Mouse (Mus musculus) mouse trophoblast stem cell (cell line): ENCODE measurements around the gene Atp6v0d1.
"Not testable (repeated sequence)": the region's sequence is repeated elsewhere in the genome, so short reads cannot be mapped to it uniquely, and the experiment has no call there.

ENCODE experiments used
- in situ Hi-C, 2 experiments: fragments of 300-500 bp; cut with MseI, MboI; formaldehyde crosslinking; loops; 2 replicates in 1 of 2; 3 replicates in 1 of 2; pipeline ENCODE4 v1.15.1; 2025

Atp6v0d1 gene

DNA sequence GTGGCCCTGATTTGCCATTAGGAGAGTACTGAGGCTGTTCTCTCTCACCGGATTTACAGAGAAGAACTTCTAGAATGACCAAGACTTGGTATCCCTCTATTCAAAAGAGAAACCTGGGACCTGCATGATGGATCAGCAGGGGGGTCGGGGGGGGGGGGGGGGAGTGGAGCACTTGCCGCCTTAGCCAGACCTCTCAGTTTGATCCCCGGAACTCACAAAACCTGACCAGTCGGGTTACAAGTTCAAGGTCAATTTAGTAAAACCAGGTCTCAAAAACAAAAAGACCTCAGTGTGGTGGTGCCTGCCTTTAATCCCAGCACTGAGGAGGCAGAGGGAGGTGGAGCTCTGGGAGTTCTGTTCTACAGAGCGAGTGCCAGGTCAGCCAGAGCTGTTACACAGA is 8.9 kb upstream of the Atp6v0d1 start:
- in situ Hi-C loops, result no loop called here

DNA sequence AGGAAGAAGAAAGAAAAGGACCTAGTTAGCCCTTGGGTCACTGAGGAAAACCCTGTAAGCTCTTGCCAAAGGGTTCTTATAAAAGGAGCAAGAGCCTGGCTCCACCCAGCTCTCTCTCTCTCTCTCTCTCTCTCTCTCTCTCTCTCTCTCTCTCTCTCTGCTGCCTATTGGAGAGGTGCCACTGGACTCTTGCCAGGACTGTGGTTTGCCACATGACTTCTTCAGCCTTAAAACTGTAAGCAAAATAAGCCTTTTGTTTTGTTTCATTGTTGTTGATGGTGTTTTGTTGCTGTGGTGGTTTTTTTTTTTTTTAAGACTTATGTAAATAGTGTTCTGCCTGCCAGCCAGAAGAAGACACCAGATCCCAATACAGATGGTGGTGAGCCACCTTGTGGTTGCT is 7.6 kb upstream of the Atp6v0d1 start:
- in situ Hi-C loops, result no loop called here

DNA sequence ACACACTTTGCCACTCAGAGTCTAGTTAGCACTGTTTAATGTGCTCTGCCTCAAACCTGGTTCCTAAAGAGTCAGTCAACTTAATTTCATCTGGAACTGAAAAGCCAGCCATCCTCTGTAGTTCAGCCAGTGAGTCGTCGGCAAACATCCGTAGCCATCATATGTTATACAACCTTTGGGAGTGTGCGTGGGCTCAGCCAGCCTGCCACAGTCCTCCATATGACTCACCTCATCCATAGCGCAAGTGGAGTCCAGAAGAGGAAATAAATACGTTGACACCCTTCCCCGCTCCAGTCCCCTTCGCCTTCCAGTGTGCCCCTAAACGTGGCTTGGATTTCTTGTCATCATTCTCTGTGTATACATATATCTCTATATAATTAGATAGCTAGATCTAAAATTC is 6.0 kb upstream of the Atp6v0d1 start:
- in situ Hi-C loops, result no loop called here

DNA sequence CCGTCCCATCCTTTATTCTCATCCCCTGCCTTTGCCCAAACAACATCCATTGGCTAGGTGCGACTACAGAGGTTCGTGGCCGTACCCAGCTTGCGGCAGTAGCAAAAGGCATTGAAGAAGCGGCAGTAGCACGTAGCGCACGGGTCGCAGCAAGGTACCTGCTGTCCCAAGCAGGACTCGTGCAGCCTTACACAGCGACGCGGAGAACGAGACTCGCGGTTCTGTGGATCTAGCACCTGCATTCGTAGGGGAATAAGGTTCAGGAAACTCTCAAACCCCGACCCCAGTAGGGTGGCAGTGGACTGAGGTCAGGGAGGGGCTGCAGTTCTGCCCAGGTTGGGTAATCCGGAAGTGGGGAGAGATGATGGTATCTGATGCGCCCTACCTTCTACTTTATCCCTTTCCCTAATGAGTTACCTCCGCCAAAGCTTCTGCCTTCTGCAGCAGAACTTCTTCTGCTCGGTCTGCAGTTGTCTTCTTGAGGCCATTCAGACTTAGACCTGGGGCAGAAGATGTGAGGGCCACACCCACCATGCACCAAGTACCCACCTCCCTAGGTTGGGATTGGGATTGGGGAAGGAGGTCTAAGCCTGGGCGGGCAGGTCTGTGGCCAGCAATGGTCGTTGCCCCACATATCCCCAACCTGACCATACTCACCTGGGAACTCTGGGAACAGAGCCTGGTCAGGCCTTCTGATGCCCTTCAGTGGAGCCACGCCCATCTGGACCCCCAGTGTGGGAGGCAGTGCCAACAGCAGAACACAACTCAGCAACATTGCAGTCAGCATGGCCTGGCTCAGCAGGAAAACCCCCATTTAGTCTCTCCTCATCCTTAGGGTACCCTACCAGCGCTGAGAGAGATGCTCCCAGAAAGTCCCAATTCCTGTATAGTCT is 1.1 kb upstream of the Atp6v0d1 start:
- in situ Hi-C loops, result no loop called here

DNA sequence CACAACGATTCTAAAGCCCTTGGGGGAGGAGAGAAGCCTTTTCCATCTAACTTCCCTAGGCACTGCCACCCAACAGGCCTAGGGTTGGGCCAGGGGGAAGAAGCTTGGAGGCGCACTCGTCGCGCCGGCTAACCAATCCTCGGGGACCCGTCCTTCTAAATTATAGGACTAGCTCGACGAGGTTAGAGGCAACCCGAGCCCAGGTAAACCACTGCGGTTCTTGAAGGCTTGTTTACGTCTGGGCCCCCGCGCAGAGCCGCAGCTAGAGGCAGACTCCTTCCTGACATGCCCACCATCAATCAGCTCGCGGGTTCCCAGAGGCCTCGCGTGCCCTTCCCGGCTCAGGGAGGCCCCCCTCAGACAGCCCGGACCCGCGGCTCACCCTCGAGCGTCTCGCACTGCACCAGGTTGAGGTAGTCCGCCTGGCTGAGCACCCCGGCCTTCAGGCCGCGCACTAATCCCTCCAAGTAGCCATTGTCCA is 406 bp downstream of the Atp6v0d1 start:
- in situ Hi-C loops, result no loop called here

DNA sequence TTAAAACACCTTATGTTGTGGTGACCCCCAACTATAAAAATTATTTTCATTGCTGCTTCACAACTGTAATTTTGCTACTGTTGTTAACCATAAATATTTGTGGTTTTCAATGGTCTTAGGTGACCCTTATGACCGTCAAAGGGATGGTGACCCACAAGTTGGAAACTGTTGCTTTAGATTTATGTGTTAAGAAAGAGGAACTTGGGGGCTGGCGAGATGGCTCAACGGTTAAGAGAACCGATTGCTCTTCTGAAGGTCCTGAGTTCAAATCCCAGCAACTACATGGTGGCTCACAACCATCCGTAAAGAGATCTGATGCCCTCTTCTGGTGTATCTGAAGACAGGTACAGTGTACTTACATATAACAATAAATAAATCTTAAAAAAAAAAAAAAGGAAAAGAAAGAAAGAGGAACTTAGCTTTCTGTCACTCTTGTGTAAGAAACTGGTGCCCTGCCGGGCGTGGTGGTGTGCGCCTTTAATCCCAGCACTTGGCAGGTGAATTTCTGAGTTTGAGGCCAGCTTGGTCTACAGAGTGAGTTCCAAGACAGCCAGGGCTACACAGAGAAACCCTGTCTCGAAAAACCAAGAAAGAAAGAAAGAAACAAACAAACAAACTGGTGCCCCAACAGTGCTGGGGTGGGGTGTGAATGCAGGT is 1.1 kb downstream of the Atp6v0d1 start:
- in situ Hi-C loops, result not testable (repeated sequence)

DNA sequence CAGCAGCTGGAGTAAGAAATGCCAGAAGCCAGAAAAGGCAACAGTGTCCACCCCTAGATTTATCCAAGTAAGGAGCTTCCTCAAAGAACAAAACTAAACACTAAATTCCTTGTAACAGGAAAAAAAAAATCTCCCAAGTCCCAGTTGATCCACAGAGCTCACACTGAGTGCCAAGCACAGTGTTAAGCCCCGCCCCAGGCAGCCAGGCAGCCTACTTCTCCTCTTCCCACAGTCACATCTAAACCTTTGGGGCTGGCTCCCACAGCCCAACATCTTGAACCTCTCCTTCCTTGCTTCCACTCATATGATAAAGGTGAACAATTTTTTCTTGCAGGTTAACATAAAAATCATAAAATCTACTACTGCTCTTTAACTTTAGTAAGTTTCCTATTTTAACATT is 2.0 kb downstream of the Atp6v0d1 start:
- in situ Hi-C loops, result no loop called here

DNA sequence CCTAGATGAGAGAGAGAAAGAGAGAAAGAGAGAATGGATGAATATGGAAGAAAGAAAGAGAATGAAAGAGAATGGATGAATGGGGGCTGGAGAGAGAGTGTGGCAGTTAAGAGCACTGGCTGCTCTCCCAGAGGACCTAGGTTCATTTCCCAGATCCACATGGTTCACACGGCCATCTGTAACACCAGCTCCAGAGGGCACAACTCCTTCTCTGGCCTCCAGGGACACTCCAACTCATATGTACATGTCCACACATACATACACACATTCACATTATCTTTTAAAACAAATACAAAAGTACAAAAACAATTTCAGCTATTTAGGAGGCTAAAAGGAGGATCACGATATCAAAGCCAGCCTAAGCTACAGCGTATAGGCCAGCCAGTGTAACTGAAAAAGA is 3.0 kb downstream of the Atp6v0d1 start:
- in situ Hi-C loops, result no loop called here

DNA sequence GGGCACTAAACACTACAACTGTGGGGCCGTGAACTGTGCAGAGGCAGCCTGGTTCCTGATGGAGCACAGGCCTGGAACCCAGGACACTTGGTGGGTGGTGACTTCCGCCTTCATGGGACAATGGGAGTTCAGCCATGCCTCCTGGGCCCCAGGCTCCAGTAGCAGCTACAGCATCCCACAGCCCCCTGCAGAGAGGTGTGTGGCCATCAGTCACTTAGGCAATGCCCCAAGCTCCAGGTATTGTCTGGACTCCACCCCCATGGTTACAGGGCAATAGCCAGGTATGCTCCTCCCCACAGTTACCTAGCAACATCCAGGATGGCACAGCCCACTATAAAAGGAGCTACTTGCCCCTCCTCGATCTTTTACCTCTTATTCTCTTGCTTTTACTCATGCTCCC is 10.6 kb downstream of the Atp6v0d1 start:
- in situ Hi-C loops, result no loop called here

DNA sequence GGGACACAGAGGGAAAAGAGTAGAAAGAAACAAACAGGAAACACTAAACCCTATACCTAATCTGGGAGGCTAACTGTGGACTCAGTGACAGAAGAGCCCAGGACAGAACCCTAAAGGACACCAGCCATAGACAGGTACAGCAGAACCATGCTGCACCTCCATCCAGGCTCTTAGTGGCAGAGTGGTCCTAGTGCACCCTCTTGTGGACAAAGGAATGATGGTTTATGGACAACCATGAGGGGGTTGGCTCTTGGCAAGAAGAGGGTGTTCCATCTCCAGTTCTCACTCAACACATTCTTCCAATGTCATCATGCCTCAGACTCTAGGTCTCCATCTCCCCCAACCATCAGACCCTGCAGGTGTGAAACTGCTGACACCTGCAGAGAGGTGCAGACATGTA is 11.8 kb downstream of the Atp6v0d1 start:
- in situ Hi-C loops, result no loop called here

DNA sequence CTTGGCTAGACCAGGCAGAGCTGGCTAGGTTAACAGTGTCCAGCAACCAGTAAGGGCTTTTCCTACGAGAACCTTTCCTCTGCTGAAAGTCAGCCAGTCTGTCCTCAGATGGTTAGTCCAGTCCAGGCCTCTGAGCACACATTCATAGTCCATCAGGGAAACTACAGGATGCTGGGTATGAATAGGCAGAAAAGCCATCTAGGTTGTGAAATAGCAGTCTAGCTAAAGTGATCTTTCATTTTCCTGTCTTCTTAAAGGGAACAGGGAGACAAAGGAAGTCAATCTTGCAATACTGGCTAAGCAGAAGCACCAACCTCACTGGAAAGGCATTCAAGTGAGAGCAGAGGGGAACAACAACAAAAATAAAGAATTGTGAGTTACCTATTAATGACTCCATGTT is 13.0 kb downstream of the Atp6v0d1 start:
- in situ Hi-C loops, result no loop called here

DNA sequence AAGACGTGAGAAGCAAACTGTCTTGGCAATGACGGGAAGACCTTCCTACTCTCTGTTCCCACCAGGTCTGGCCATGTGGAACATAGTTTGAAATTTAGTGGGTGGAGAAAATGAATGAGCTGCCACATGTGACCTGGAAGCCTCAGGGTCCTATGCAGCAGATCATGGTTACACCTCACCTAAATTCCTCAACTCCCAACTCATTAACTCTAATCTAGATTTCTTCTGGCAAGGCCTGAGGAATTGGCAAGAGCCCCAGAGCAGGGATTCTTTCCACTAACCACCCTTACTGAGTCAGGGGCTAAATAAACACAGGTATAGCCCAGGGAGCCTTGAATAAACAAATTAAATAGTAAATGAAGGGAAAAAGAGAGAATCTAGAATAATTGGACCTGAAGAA is 13.8 kb downstream of the Atp6v0d1 start:
- in situ Hi-C loops, result no loop called here

DNA sequence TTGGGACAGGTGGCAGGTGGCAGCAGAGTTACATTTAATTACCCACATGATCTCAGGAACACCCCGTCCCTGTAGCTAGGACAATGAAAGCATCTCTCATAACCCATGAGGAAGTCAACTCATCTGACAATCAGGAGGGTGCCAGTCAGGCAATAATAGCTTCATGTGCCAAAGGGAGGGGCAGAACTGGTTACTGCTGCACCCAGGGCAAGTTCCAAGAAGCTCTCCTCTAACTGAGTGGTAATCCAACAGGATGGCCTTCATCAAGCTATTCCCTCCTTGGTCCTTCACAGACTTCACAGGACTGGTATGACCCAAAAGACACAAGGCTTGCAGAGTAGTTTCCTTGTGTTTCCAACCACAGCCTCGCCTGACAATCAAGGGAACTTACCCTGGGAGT is 15.8 kb downstream of the Atp6v0d1 start:
- in situ Hi-C loops, result no loop called here

DNA sequence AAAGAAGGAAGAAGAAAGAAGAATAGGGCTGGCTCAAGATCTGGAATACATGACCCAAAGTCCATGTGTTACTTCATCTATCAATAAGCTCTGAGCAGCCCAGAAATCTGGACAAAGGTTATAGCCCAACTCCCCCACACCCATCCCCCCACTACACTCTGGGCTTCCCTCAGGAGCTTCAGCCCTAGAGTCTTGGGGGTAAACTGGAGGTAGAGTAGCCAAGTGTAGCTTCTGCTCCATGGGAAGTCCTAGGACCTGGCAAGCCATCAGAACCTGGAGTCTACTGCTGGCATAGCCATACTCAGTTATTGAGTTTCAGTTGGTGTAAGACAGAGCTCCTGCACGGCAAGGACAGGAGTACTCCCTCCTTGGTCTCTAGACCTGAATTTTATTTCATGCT is 16.3 kb downstream of the Atp6v0d1 start:
- in situ Hi-C loops, result no loop called here

DNA sequence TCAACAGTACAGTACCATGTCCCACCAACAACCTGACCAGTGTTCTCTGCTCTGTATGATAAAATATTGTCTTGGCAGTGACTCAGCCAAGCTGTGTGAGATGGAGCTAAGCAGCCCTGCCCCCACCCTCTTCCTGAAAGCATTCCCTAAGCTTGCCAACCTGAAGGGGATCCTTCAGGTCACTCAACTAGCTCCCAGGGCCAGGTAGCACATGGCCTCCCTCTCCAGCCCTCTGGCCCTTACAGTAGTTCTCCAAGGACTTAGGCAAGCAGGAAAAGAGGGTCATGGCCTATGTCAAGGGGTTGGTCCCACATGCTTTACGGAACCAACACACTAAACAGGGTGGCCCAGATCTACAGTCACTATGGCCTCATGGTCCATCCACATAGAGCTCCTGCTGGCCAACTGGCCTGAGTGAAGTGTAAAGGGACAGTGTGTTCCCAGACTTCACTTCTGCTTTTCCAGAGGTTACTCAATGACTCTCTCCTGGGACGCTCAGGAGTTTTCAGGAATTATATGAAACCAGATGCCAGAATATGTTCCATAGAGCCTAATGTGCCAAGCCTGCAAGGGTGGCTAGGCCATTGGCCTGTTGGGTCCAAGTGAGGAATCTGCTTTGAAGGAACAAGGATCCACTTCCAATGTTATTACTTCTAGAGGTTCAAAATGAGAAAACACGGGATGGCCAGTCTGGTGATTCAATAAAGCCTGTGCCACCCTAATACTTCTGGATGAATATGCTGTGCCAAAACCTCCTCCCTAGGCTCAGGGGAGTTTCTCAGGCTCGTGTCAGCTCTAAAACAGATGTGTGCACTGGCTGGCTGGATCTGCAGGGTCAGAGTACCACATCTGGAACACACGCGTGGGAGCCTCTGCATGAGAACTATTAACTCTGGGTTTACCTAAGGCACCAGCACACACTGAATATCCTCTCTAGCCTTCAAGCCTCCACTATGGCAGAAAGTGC is 19.2 kb downstream of the Atp6v0d1 start:
- in situ Hi-C loops, result no loop called here

DNA sequence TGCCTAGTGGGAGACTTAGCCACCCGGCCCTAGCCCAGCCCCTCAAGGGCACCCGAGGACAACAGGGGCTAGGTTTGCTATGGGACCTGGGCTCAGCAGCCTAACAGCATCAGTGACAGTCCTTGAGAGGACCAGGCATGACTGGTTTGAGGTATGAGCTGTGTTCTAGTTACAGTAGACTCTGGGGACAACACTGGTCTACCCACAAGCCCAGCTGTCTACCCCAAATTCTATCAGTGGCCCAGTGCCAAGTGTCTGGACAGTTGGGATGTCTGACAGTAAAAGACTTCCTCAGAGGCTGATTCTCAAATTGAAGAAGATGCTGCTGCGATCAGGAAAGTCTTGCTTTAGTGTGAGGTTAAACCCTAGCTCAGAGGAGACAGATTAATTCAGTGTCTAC is 20.6 kb downstream of the Atp6v0d1 start:
- in situ Hi-C loops, result no loop called here

DNA sequence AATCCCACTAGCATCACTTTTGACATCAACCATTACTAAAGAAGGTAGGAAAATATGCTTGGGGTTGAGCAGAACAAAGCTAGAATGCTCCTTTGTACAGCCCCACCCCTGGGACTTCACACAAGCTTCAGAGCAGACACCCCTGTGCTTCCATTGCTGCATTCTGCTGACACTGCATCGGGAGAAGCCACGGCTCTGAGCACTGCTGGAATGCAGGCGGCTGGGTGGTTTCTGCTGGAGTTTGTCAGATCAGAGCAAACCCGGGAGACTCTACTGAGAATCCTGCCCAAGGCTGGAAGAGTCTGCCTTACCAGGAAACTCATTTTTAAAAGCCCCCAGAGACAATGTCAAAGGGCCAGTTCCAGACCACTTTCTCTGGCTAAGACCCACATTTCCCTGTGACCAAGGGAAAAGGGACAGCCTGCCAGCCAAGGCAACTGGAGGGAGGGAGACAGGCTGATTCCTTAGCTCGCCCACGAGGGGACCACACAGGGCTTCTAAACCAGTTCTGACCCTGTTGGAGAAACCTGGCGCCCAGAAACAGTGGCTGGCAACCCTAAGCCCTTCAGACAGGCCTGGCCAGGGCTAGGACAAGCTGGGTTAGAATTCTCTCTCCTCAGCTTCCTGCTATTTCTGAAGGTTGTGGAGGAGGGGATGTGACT is 21.2 kb downstream of the Atp6v0d1 start:
- in situ Hi-C loops, result no loop called here

DNA sequence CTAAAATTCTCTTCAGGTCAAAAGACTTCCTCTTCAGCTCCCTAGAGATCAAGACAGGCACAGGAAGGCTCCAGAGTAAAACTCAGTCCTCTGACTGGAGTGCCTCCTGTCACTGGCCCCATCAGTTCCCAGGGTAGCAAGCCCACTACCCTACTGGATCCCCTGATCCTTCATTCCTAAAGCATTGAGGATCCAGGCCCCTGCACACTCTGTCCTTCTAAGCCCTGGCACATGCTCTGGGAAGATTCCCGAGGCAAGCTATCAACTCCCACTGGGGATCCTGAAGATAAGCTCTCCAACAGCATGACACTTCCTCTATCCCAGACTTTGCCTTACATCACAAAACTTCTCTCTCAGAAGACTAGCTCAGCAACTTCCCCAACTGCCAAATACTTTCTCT is 22.1 kb downstream of the Atp6v0d1 start:
- in situ Hi-C loops, result no loop called here

DNA sequence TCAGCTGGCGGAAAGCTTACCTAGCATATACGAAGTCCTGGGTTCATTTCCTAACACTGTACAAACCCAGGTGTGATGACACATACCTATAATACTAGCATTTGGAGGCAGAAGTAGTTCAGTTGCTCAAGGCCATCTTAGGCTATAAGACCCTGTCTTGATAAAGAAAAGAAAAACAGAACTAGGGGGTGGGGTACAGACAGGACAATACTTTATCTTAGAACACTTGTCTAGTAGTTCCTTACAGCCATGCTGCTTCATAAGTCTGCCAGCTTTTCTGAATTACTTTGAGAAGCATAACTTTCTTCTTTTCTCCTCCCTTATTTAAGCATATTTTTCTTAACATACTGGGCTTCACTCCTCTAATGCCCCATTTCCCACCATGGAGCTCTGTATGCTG is 23.0 kb downstream of the Atp6v0d1 start:
- in situ Hi-C loops, result no loop called here

DNA sequence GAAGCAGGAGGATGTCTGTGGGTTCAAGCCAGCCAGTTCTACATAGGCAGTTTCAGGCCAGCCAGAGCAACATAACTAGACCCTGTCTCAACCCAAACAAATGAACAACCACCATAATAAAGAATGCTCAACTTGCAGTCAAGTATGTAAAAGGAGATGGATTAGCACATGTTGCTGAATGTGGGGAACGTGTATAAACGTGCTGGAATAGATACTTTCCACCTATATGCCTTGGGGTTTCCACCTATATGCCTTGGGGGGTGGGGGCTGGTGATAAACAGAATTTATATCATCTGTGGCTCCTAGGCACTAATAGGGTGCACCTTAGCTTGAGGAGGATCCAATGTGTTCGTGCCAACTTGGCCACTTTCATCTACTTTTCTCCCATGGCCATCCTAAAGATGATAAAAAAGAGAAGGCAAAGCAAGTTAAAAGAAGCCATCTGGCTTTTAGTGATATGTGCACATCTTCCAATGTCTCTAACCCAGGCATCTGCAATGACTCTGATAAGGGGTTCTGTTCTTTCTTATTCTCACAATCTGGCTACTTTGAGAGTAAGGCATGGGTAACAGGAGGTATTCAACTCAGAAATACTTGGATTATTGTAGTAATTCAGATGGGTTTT is 23.7 kb downstream of the Atp6v0d1 start:
- in situ Hi-C loops, result no loop called here

DNA sequence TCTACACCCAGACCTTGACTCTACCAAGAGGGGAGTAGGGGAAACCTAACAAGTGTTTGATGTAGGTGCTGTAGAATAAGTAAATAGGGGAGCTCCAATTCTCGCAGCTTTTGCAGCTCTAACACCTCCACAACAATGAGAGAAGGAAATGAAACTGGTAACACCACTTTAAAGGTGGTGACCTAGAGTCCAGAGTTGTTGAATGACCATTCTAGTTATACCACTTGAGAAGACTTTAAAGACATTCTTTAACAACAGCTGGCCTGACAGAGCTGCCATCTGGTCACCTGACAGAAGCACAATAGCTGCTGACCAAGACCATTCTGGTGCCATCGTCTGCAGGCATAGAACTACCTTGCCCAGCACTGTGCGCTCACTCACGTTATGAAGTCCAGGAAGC is 26.9 kb downstream of the Atp6v0d1 start:
- in situ Hi-C loops, result no loop called here
